Mouse (Mus musculus) E14TG2a.4 (cell line): ENCODE data around the gene Pet100.

Experiments
- H3K27me3 ChIP-seq: 2 replicates; pipeline ENCODE4 v1.6.1; 2014; ENCODE audit warnings: low read length, control low read depth; ENCODE audit not compliant: insufficient read depth
- H3K36me3 ChIP-seq: 2 replicates; pipeline ENCODE4 v1.6.1; 2014; ENCODE audit warnings: low read length, control low read depth; ENCODE audit not compliant: insufficient read depth
- H3K4me1 ChIP-seq: replicated peaks from 2 replicates; pipeline ENCODE4 v1.6.1; 2014; ENCODE audit warnings: low read depth, low read length, control low read depth
- H3K4me3 ChIP-seq: replicated peaks from 2 replicates; pipeline ENCODE4 v1.5.1; 2014; ENCODE audit warnings: mild to moderate bottlenecking, low read length
- H3K9me3 ChIP-seq: 2 replicates; pipeline ENCODE4 v1.6.1; 2014; ENCODE audit warnings: low read length, control low read depth
- CTCF ChIP-seq: conservative IDR thresholded peaks from 2 replicates; pipeline ENCODE4 v1.5.1; 2014; ENCODE audit warnings: low read length
- NANOG ChIP-seq: IDR thresholded peaks from 2 replicates; pipeline ENCODE4 v1.6.1; 2014; ENCODE audit warnings: borderline replicate concordance, low read length, mixed read lengths
- POU5F1 ChIP-seq: IDR thresholded peaks from 2 replicates; pipeline ENCODE4 v1.6.1; 2014; ENCODE audit warnings: low read length, borderline replicate concordance

Pet100 gene

GRCm38 (mm10) chr8:3656725-3657381, 35.5 kb downstream of the Pet100 start:
- TF ChIP-seq CTCF = no peak
- TF ChIP-seq POU5F1 = no peak
- no peak for TF ChIP-seq NANOG
- no peaks in the 10 kb centered on the region for H3K36me3 ChIP-seq
- no peak overlapping the region for H3K4me3 ChIP-seq
- H3K27me3 ChIP-seq = no peaks in the 10 kb centered on the region
- peaks cover 34% of the 10 kb centered on the region for H3K4me1 ChIP-seq
- no peaks in the 10 kb centered on the region for H3K9me3 ChIP-seq

GRCm38 (mm10) chr8:3660889-3661288, 39.5 kb downstream of the Pet100 start:
- Histone ChIP-seq H3K4me3 (no peak overlapping the region), H3K4me1 (peaks cover 31% of the 10 kb centered on the region), H3K36me3 (no peaks in the 10 kb centered on the region), H3K9me3 (no peaks in the 10 kb centered on the region), H3K27me3 (0 out of 2 replicates have a peak, but pooled peaks cover 2% of the 10 kb centered on the region)
- no peak for TF ChIP-seq NANOG
- TF ChIP-seq POU5F1 = no peak
- TF ChIP-seq CTCF = no peak

GRCm38 (mm10) chr8:3664405-3664804, 43.1 kb downstream of the Pet100 start:
- Histone ChIP-seq H3K4me3 (no peak overlapping the region), H3K27me3 (0 out of 2 replicates have a peak, but pooled peaks cover 2% of the 10 kb centered on the region), H3K4me1 (peaks cover 26% of the 10 kb centered on the region), H3K36me3 (no peaks in the 10 kb centered on the region), H3K9me3 (no peaks in the 10 kb centered on the region)
- no peak for TF ChIP-seq POU5F1
- TF ChIP-seq CTCF = no peak

- Histone ChIP-seq H3K4me1 (peaks cover 37% of the 10 kb centered on the region), H3K36me3 (no peaks in the 10 kb centered on the region), H3K9me3 (no peaks in the 10 kb centered on the region), H3K4me3 (0 out of 2 replicates have a peak within 1 kb of the TSS, but pooled peaks have one; percentile 13), H3K27me3 (0 out of 2 replicates have a peak, but pooled peaks cover 2% of the 10 kb centered on the region)
- TF ChIP-seq CTCF = no peak
- TF ChIP-seq NANOG = no peak
- no peak for TF ChIP-seq POU5F1
Observed at GRCm38 (mm10) chr8:3665507-3665906, 44.2 kb downstream of the Pet100 start, which contains the start of gene Mcemp1. Gene Mcemp1 (plus strand): TSS chr8:3665754.

GRCm38 (mm10) chr8:3670388-3670787, 49.0 kb downstream of the Pet100 start:
- Histone ChIP-seq H3K4me1 (peaks cover 49% of the 10 kb centered on the region), H3K4me3 (no peak overlapping the region; the same call in 1 of the 2 replicates), H3K27me3 (no peaks in the 10 kb centered on the region), H3K36me3 (no peaks in the 10 kb centered on the region), H3K9me3 (no peaks in the 10 kb centered on the region)
- TF ChIP-seq CTCF (no peak), POU5F1 (no peak), NANOG (no peak)

- H3K9me3 ChIP-seq = no peaks in the 10 kb centered on the region
- no peaks in the 10 kb centered on the region for H3K36me3 ChIP-seq
- H3K27me3 ChIP-seq = no peaks in the 10 kb centered on the region
- TF ChIP-seq NANOG (no peak), POU5F1 (no peak), CTCF (peak; percentile 70)
- peak within 1 kb of the TSS; percentile 84 for H3K4me3 ChIP-seq
- peaks cover 42% of the 10 kb centered on the region for H3K4me1 ChIP-seq
Observed at GRCm38 (mm10) chr8:3671980-3672491, 50.7 kb downstream of the Pet100 start, which contains the start of gene Fcor. Gene Fcor (minus strand): TSS chr8:3672362.

DNA sequence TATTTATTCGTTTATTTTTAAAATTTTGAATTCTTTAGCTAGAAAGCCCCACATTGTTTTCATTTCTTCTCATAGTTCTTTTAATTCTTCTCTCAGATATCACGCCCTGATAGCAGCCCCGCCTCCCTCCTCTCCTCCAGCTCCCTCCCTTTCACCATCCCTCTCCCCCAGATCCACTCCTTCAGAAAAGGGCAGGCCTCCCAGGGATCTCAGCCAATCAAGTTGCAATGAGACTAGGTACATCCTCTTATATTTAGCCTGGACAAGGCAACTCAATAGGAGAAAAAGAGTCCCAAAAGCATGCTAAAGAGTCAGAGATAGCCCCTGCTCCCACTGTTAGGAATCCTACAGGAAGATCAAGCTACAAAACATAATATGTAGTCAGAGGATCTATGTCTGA, 53.3 kb downstream of the Pet100 start:
- no peak for TF ChIP-seq CTCF
- no peak for TF ChIP-seq NANOG
- no peak for TF ChIP-seq POU5F1
- peaks cover 9% of the 10 kb centered on the region for H3K36me3 ChIP-seq
- no peak overlapping the region for H3K4me3 ChIP-seq
- H3K4me1 ChIP-seq = peaks cover 64% of the 10 kb centered on the region
- peaks cover 4% of the 10 kb centered on the region; the same call in 1 of the 2 replicates for H3K27me3 ChIP-seq
- no peaks in the 10 kb centered on the region for H3K9me3 ChIP-seq
